Comparison of ENCODE assay signal across 20 mouse cellular contexts in genomic region chr5:99451416-99451815, GRCm38 (mm10).
DNase-seq lines count a peak whose midpoint lies in the region; ATAC-seq lines count a peak whose summit lies in the region.
"Had no signal": no experiment of that assay in that cellular context is flagged by ENCODE, and none has a peak within 500 bp of the region (broad histone marks: within the 10 kb centered on the region; RNA-seq: fewer than 3 reads in every experiment).

No protein-coding gene starts in this region.

- H3K9me3 ChIP-seq in heart, embryonic 12.5 days (replicated peaks): no peaks in the 10 kb centered on the region; the same call in 1 of the 2 replicates
- no peaks in the 10 kb centered on the region for H3K9me3 ChIP-seq in lung, embryonic 15.5 days
- no peaks in the 10 kb centered on the region for H3K9me3 ChIP-seq in limb, embryonic 10.5 days (replicated peaks)
- H3K9me3 ChIP-seq in midbrain, embryonic 16.5 days (replicated peaks; ENCODE audit: control insufficient read depth, low read length, poor library complexity, severe bottlenecking): no peaks in the 10 kb centered on the region
- H3K9me3 ChIP-seq: embryonic facial prominence, embryonic 12.5 days; forebrain, embryonic 13.5 days; stomach, embryonic 15.5 days had no signal

- 0 out of 2 replicates have a peak overlapping the region, but pooled peaks have one; percentile 20 for H3K27ac ChIP-seq in heart, embryonic 12.5 days (ENCODE audit: poor library complexity, severe bottlenecking)
- H3K27ac ChIP-seq in lung, embryonic 15.5 days: 0 out of 2 replicates have a peak overlapping the region, but pooled peaks have one; percentile 68
- 0 out of 2 replicates have a peak overlapping the region, but pooled peaks have one; percentile 28 for H3K27ac ChIP-seq in limb, embryonic 10.5 days
- H3K27ac ChIP-seq in midbrain, embryonic 16.5 days (ENCODE audit: low read length): peak overlapping the region; percentile 70
- H3K27ac ChIP-seq: embryonic facial prominence, embryonic 12.5 days; layer of hippocampus, adult 2 months; stomach, embryonic 15.5 days had no signal

- peaks cover 30% of the 10 kb centered on the region for H3K4me1 ChIP-seq in heart, embryonic 12.5 days (replicated peaks)
- H3K4me1 ChIP-seq in lung, embryonic 15.5 days: peaks cover 12% of the 10 kb centered on the region
- peaks cover 13% of the 10 kb centered on the region for H3K4me1 ChIP-seq in limb, embryonic 10.5 days
- peaks cover 27% of the 10 kb centered on the region for H3K4me1 ChIP-seq in midbrain, embryonic 16.5 days (ENCODE audit: control insufficient read depth, insufficient read depth, low read length)
- H3K4me1 ChIP-seq: embryonic facial prominence, embryonic 12.5 days; stomach, embryonic 15.5 days had no signal

- no peaks in the 10 kb centered on the region for H3K36me3 ChIP-seq in heart, embryonic 12.5 days
- no peaks in the 10 kb centered on the region for H3K36me3 ChIP-seq in lung, embryonic 15.5 days
- H3K36me3 ChIP-seq in limb, embryonic 10.5 days: no peaks in the 10 kb centered on the region
- H3K36me3 ChIP-seq in midbrain, embryonic 16.5 days (ENCODE audit: control insufficient read depth, insufficient read depth, low read length): no peaks in the 10 kb centered on the region
- H3K36me3 ChIP-seq: embryonic facial prominence, embryonic 12.5 days; stomach, embryonic 15.5 days had no signal

- ATAC-seq in heart, embryonic 12.5 days (ENCODE audit: insufficient number of reproducible peaks, low FRiP score): no peak
- no peak for ATAC-seq in lung, embryonic 15.5 days (ENCODE audit: borderline replicate concordance, extremely low read depth, low FRiP score, low TSS enrichment)
- peak; percentile 72 for ATAC-seq in midbrain, embryonic 16.5 days
- ATAC-seq: forebrain, embryonic 13.5 days; intestine, postnatal 0 days had no signal

- WGBS in heart, embryonic 12.5 days: 55% methylated on average over 5 of the region's 5 CpGs
- 43% methylated on average over 5 of the region's 5 CpGs for WGBS in lung, embryonic 15.5 days
- WGBS in limb, embryonic 10.5 days: 52% methylated on average over 5 of the region's 5 CpGs
- 26% methylated on average over 5 of the region's 5 CpGs for WGBS in midbrain, embryonic 16.5 days

- H3K9ac ChIP-seq in heart, embryonic 12.5 days: no peak overlapping the region
- H3K9ac ChIP-seq in lung, embryonic 15.5 days: no peak overlapping the region
- no peak overlapping the region for H3K9ac ChIP-seq in midbrain, embryonic 16.5 days (ENCODE audit: low read depth, low read length)
- H3K9ac ChIP-seq: embryonic facial prominence, embryonic 12.5 days; forebrain, embryonic 13.5 days; stomach, embryonic 15.5 days had no signal

- DNase-seq in heart, adult 18-20 months: no peak
- DNase-seq in lung, postnatal 10 days: no peak
- DNase-seq in limb, embryonic 10.5 days (ENCODE audit: low spot score): no peak
- no peak for DNase-seq in cerebellum, adult 11 months
- DNase-seq: adrenal gland, adult 2 months; cerebellum, adult 18-20 months; cerebellum, postnatal 14 days; gastrocnemius, postnatal 10 days; kidney, postnatal 25 days; lung, postnatal 14 days; right cerebral cortex, postnatal 14 days; thymus, postnatal 25 days had no signal

- no peaks in the 10 kb centered on the region for H3K27me3 ChIP-seq in heart, embryonic 12.5 days (replicated peaks)
- no peaks in the 10 kb centered on the region for H3K27me3 ChIP-seq in lung, embryonic 15.5 days
- no peaks in the 10 kb centered on the region for H3K27me3 ChIP-seq in limb, embryonic 10.5 days (ENCODE audit: low read depth, poor library complexity, severe bottlenecking)
- H3K27me3 ChIP-seq in midbrain, embryonic 16.5 days (ENCODE audit: control insufficient read depth, insufficient read depth, low read depth, low read length): no peaks in the 10 kb centered on the region
- H3K27me3 ChIP-seq: embryonic facial prominence, embryonic 12.5 days; forebrain, embryonic 13.5 days; stomach, embryonic 15.5 days had no signal

- H3K4me2 ChIP-seq in heart, embryonic 12.5 days: no peak overlapping the region
- H3K4me2 ChIP-seq in lung, embryonic 15.5 days: no peak overlapping the region
- H3K4me2 ChIP-seq in midbrain, embryonic 16.5 days (ENCODE audit: low read length): no peak overlapping the region
- H3K4me2 ChIP-seq: embryonic facial prominence, embryonic 12.5 days; forebrain, embryonic 13.5 days; stomach, embryonic 15.5 days had no signal

- H3K4me3 ChIP-seq in heart, embryonic 12.5 days: no peak overlapping the region
- H3K4me3 ChIP-seq in lung, embryonic 15.5 days: no peak overlapping the region
- no peak overlapping the region for H3K4me3 ChIP-seq in limb, embryonic 10.5 days
- no peak overlapping the region for H3K4me3 ChIP-seq in midbrain, embryonic 16.5 days (ENCODE audit: low read depth, low read length)
- H3K4me3 ChIP-seq: embryonic facial prominence, embryonic 12.5 days; forebrain, embryonic 13.5 days; layer of hippocampus, adult 2 months; stomach, embryonic 15.5 days had no signal

Comparison
In these comparisons a context has a peak if more than half of its experiments do, and no peak if none do; other contexts are left out.
1. H3K27ac ChIP-seq: peak in every context shown above with its lines; median percentile 70 in midbrain, embryonic 16.5 days; 68 in lung, embryonic 15.5 days; 28 in limb, embryonic 10.5 days; 20 in heart, embryonic 12.5 days.